Mouse (Mus musculus) B cell, adult 2 months (primary cell): ENCODE measurements at regions not wholly inside any gene's neighbourhood (a gene's known extent, or its start where the extent isn't known, plus 50 kb on each side); places are given as distances from the start of the nearest gene placed in this dataset.

ENCODE experiments used
- DNase-seq, 2 experiments: peaks; one replicate each; pipeline ENCODE4 v3.0.0; 2022

DNA sequence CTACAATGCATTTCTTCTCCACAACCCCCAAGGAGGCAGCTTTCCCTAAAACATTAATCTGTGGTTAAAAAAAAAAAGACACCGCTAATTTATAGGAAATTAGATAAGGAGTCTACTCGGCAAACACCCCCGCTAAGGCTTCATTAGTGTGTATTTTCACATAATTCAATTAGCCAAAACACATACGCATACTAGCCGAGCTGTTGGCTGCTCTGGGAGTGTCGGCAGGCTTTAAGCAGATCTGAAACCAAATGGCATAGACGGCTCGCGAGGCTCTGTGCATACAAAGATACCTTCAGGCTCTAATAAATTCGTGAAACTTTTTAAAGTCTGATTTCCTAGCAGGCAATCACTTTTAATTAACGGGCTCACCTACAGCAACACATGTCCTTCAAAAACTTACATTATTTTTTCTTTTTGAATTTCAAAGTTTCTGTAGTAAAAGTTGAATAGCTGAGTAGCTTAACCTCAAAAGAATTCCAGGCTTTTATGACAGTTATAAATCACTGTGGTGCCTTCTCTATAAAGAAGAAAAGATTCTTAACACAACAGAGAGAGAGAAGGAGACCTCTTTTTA lies 68.0 kb upstream of the Smyd2 start:
- no peak for DNase-seq

DNA sequence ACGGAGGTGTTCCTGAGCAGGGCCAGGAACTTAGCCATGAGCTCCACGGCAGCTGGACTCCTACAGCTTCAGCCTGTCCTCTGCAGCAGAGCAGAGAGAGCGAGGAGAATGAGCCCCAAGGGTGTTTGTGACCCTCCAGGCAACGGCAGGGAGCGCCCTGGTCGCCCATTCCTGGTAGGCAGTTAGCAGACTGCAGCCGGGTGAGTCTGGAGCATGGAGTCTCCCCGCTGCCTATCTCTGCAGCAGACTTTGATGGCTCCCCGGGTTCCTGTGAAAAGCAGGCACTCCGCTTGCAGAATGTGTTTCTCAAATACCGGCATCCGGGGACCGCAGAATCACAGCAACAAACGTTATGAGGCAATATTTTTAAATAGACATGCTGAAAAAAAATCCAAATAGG lies 67.2 kb upstream of the Smyd2 start:
- DNase-seq: no peak

DNA sequence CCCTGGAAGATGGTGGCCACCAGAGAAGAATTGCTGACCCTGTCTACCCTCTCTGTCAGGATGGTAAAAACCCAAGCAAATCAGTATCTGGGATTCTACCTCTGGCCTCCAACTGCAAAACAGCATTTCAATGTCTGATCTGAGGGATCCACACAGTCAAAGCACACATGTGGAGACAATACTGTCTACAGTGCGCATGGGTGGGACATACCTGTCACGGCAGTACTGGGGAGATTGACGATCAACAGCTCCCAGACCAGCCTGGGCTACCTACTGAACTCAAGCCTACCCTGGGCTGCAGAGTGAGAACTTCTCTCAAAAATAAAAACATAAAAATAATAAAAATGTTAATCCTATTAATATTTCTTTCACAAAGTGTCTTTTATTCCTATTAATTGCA lies 66.7 kb upstream of the Smyd2 start:
- DNase-seq: no peak

DNA sequence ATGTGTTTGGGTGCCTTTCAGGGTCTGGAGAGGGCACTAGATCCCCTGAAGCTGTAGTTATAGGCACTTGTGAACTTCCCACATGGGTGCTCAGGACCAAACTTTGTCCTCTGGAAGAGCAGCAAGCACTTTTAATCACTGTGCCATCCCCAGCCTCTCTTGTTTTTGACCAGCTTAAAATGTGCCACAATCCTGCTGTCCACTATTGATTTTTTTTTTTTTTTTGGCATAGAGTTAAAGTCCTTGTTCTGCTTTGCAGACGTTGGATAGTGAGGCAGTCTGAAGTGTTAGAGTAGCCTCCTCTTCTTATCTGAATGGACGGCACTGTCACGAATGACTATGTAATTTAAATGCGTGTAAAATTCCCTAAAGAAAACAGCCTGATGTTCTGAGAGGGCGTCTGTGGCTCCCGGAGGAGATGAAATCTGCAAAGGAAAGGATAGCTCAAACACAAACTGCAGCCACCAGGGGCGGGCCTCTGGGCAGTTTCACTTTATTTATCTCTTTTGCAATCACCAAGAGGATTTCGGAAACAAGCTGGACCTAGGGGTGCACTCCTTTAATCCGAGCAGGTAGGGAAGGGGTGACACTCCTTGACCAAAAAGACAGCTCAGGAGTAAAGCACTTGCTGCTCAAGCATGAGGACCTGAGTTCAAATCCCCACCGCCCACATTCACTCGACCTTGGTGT lies 63.5 kb upstream of the Smyd2 start:
- no peak for DNase-seq

DNA sequence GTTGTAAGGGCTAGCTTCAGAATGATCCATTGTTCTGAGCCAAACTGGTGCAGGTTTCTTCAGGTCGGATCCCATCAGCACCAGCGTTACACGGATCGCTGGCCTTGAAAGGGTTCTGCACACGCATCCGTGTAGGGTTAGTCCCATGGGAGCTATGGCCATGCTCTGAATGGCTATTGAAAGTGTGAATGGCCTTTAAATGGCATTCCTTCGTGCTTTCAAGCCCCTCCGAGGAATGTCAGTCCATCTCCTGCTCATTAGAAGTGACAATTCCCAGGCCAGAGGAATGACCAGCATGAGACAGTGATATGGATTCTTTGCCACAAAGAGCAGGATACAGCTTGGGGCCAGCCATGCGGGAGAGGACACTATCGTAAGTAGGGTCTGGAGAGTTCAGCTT lies 56.1 kb upstream of the Smyd2 start:
- DNase-seq: no peak

GRCm38 (mm10) chr1:189975660-189976059 lies 53.5 kb upstream of the Smyd2 start:
- DNase-seq: no peak

DNA sequence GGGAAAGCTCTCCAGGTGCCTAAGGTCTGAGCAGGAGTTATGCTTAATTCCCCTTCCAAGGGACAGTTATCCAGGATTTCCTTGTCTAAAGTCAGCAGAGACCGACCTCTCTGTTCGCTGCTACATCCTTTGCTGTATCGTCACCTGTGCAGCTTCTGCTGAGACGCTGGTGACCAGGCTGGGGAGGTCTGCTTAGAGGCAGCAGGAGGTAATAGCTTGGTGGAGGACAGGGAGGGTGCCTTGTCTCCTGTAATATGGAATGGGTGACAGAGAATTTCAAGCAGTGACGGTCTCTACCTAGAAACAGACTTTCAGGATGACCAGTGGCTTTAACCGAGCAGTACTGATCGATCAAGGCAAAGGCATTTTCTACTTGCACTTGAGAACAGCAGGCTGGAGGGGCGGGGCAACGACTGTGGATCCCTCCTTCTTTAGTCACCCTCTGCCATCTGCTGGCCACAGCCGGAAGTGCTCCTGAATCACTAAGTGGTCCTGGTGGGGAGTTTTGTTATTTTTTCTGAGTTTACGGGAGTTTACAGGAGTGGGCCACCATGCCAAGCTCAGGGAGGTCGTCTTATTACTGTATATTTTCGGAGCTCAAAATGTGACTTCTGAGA lies 50.7 kb upstream of the Smyd2 start:
- peak; percentile 82 to 83 for DNase-seq
